Mouse (Mus musculus): Measurements from ENCODE around the gene Rbfox3.

- TF ChIP-seq EP300 (IDR thresholded peaks at IDR 0.05), result no peak
- TF ChIP-seq CTCF (IDR thresholded peaks at IDR 0.05), result no peak
Observed at GRCm38 (mm10) chr11:118562847-118563246, 348.6 kb downstream of the Rbfox3 start.

Measured in lung, postnatal 0 days (tissue).